Mouse (Mus musculus) liver, embryonic 14.5 days (tissue): Measurements from ENCODE around the gene Timm44.

Experiments used
- CTCF ChIP-seq: IDR thresholded peaks from 2 replicates; pipeline ENCODE4 v1.5.1; 2016; ENCODE audit warnings: antibody characterized with exemption, low read depth, control low read depth
- EP300 ChIP-seq: IDR thresholded peaks from 2 replicates; pipeline ENCODE4 v1.6.1; 2016; ENCODE audit warnings: antibody characterized with exemption, low read depth

DNA sequence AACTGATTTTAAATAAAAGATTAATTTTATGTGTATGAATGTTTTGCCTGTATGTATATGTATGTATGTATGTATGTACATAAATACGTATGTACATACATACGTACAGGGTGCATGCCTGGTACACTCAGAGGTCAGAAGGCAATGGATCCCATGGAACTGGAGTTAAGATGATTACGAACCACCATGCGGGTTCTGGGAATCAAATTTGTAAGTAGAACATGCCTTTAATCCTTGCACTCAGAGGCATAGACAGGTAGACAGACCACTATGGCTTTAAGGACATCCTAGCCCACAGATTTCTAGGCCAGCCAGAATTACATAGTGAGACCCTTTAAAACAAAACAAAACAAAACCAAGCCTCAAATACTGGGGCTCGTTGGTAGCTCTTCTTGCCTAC, 42.4 kb upstream of the Timm44 start:
- TF ChIP-seq CTCF (no peak), EP300 (no peak)
